17 mouse cellular contexts compared by ENCODE assay signal in the genomic region with DNA sequence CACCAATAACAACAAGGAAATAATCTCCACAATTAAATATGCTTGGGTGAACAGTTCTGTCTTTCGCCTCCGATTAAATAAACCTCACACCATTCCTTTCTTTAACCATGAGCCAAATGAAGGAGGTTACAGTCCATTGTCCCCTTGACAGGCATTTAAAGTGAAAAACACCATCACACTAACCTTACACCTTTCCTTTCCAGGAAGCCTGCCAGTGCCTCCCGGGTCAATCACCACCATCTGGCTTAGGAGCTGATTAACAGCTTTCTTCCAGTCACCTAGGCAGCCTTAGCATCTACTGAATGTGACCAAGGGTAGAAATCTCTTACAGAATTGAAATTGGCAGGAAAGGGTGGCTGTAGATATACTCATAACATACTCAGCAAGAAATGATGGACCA.
DNase-seq lines count a peak whose midpoint lies in the region; ATAC-seq lines count a peak whose summit lies in the region.
"Had no signal": no experiment of that assay in that cellular context is flagged by ENCODE, and none has a peak within 500 bp of the region (broad histone marks: within the 10 kb centered on the region; RNA-seq: fewer than 3 reads in every experiment).

No protein-coding gene starts in this region.

- WGBS in forebrain, embryonic 15.5 days: 32% methylated on average over 3 of the region's 3 CpGs
- 48% methylated on average over 3 of the region's 3 CpGs for WGBS in forebrain, embryonic 12.5 days

- H3K9ac ChIP-seq in forebrain, embryonic 15.5 days (replicated peaks): no peak overlapping the region
- no peak overlapping the region for H3K9ac ChIP-seq in forebrain, embryonic 12.5 days
- H3K9ac ChIP-seq: heart, embryonic 12.5 days; liver, embryonic 15.5 days; neural tube, embryonic 13.5 days had no signal

- H3K4me2 ChIP-seq in forebrain, embryonic 15.5 days (replicated peaks): no peak overlapping the region
- no peak overlapping the region for H3K4me2 ChIP-seq in forebrain, embryonic 12.5 days
- H3K4me2 ChIP-seq: heart, embryonic 12.5 days; liver, embryonic 15.5 days; neural tube, embryonic 13.5 days had no signal

- peak overlapping the region; percentile 48; the same call in 1 of the 2 replicates for H3K27ac ChIP-seq in forebrain, embryonic 15.5 days (replicated peaks)
- H3K27ac ChIP-seq in forebrain, embryonic 12.5 days: no peak overlapping the region
- H3K27ac ChIP-seq: liver, embryonic 15.5 days; neural tube, embryonic 13.5 days had no signal

- no peak overlapping the region for H3K4me3 ChIP-seq in forebrain, embryonic 15.5 days
- no peak overlapping the region for H3K4me3 ChIP-seq in forebrain, embryonic 12.5 days (replicated peaks)
- H3K4me3 ChIP-seq: heart, embryonic 12.5 days; liver, embryonic 15.5 days; neural tube, embryonic 13.5 days had no signal

- peak; percentile 80 for DNase-seq in brain, adult 2 months (ENCODE audit: low read depth, low spot score)
- peak; percentile 69 for DNase-seq in cerebellum, adult 9-10 months
- peak; percentile 27 for DNase-seq in forelimb bud, embryonic 11.5 days (ENCODE audit: low read depth, low spot score)
- DNase-seq in right cerebral cortex, postnatal 10 days (ENCODE audit: low spot score in 2 of 2): no peak
- no peak for DNase-seq in right cerebral cortex, adult 2 months (ENCODE audit: low spot score in 2 of 2)
- DNase-seq: adrenal gland, adult 2 months; gastrocnemius, postnatal 36 days; lung, postnatal 36 days; retina, postnatal 1 day had no signal

- no peaks in the 10 kb centered on the region for H3K27me3 ChIP-seq in forebrain, embryonic 15.5 days
- H3K27me3 ChIP-seq in forebrain, embryonic 12.5 days: no peaks in the 10 kb centered on the region
- H3K27me3 ChIP-seq: heart, embryonic 12.5 days; liver, embryonic 15.5 days; neural tube, embryonic 13.5 days had no signal

- no peaks in the 10 kb centered on the region for H3K36me3 ChIP-seq in forebrain, embryonic 15.5 days
- H3K36me3 ChIP-seq in forebrain, embryonic 12.5 days (replicated peaks): no peaks in the 10 kb centered on the region
- H3K36me3 ChIP-seq: heart, embryonic 12.5 days; liver, embryonic 15.5 days; neural tube, embryonic 13.5 days had no signal

- no peaks in the 10 kb centered on the region for H3K9me3 ChIP-seq in forebrain, embryonic 15.5 days
- no peaks in the 10 kb centered on the region for H3K9me3 ChIP-seq in forebrain, embryonic 12.5 days
- H3K9me3 ChIP-seq: liver, embryonic 15.5 days; neural tube, embryonic 13.5 days had no signal

- H3K4me1 ChIP-seq in forebrain, embryonic 15.5 days: 0 out of 2 replicates have a peak, but pooled peaks cover 2% of the 10 kb centered on the region
- no peaks in the 10 kb centered on the region for H3K4me1 ChIP-seq in forebrain, embryonic 12.5 days
- H3K4me1 ChIP-seq: heart, embryonic 12.5 days; liver, embryonic 15.5 days; neural tube, embryonic 13.5 days had no signal

- peak; percentile 51; the same call in 1 of the 2 replicates for ATAC-seq in forebrain, embryonic 15.5 days (replicated peaks)
- ATAC-seq in forebrain, embryonic 12.5 days (ENCODE audit: low FRiP score): no peak
- ATAC-seq in megakaryocyte-erythroid progenitor cell, adult 5-6 weeks (replicated peaks; ENCODE audit: low FRiP score, low TSS enrichment, poor library complexity, severe bottlenecking): no peak
- ATAC-seq: intestine, postnatal 0 days; midbrain, embryonic 16.5 days had no signal

Comparison
In these comparisons a context has a peak if more than half of its experiments do, and no peak if none do; other contexts are left out.
1. DNase-seq: peak in brain, adult 2 months (single experiment), cerebellum, adult 9-10 months (single experiment) and forelimb bud, embryonic 11.5 days (single experiment); none in right cerebral cortex, postnatal 10 days (0 of 2) and right cerebral cortex, adult 2 months (0 of 2).